Mouse (Mus musculus): ENCODE results near the gene Gm8369. TPM values are rescaled to one million over a fixed set of nuclear protein-coding genes. Genes with fewer than 3 reads are reported as not detected.
"Not testable (repeated sequence)": the region's sequence is repeated elsewhere in the genome, so short reads cannot be mapped to it uniquely, and the experiment has no call there.

Gm8369 gene
- total RNA-seq, 2 experiments from 2014 or later: 1.1 TPM; not detected in 1

- intact Hi-C loops (cut with DNase I): no loop called here
- no peak for DNase-seq
Measured at GRCm38 (mm10) chr19:11504857-11505256, 19.1 kb downstream of the Gm8369 start.

GRCm38 (mm10) chr19:11513458-11513857 is 27.7 kb downstream of the Gm8369 start:
- intact Hi-C loops (cut with DNase I): no loop called here
- peak in 1 of 2 experiments; percentile 21 for DNase-seq

- DNase-seq: no peak
- intact Hi-C loops (cut with DNase I): no loop called here
Measured at GRCm38 (mm10) chr19:11516246-11516645, 30.5 kb downstream of the Gm8369 start, which contains the start of gene Ms4a6b. Ms4a6b (plus strand) TSS chr19:11516512.

- intact Hi-C loops (cut with DNase I): no loop called here
Measured at GRCm38 (mm10) chr19:11516845-11517244, 31.1 kb downstream of the Gm8369 start.

GRCm38 (mm10) chr19:11517373-11517772 is 31.6 kb downstream of the Gm8369 start:
- DNase-seq: peak in 1 of 2 experiments; percentile 13
- intact Hi-C loops (cut with DNase I): not testable (repeated sequence)

More at GRCm38 (mm10) chr19:11516845-11517244, 31.1 kb downstream of the Gm8369 start:
- no peak for DNase-seq

GRCm38 (mm10) chr19:11518356-11518755 is 32.6 kb downstream of the Gm8369 start:
- DNase-seq; intact Hi-C loops (cut with DNase I): not testable (repeated sequence)

- intact Hi-C loops (cut with DNase I): no loop called here
- no peak for DNase-seq
Measured at GRCm38 (mm10) chr19:11520146-11520545, 34.4 kb downstream of the Gm8369 start.

- intact Hi-C loops (cut with DNase I): no loop called here
- DNase-seq: no peak
Measured at GRCm38 (mm10) chr19:11533421-11533820, 47.7 kb downstream of the Gm8369 start.

GRCm38 (mm10) chr19:11533888-11534445 is 48.2 kb downstream of the Gm8369 start:
- DNase-seq: peak; percentile 57 to 58
- intact Hi-C loops (cut with DNase I): no loop called here

- DNase-seq: peak; percentile 64 to 66
Measured at GRCm38 (mm10) chr19:11536593-11536992, 50.9 kb downstream of the Gm8369 start, which contains the start of gene Ms4a4d. Ms4a4d (plus strand) TSS chr19:11536801.

GRCm38 (mm10) chr19:11537336-11537735 is 51.6 kb downstream of the Gm8369 start:
- intact Hi-C loops (cut with DNase I): no loop called here
- peak; percentile 25 to 31 for DNase-seq

More at GRCm38 (mm10) chr19:11536593-11536992, 50.9 kb downstream of the Gm8369 start, which contains the start of gene Ms4a4d:
- intact Hi-C loops (cut with DNase I): no loop called here

GRCm38 (mm10) chr19:11540166-11540821 is 54.6 kb downstream of the Gm8369 start:
- intact Hi-C loops (cut with DNase I); DNase-seq: not testable (repeated sequence)

- DNase-seq; intact Hi-C loops (cut with DNase I): not testable (repeated sequence)
Measured at GRCm38 (mm10) chr19:11544383-11544782, 58.6 kb downstream of the Gm8369 start.

GRCm38 (mm10) chr19:11547911-11548310 is 62.2 kb downstream of the Gm8369 start:
- no peak for DNase-seq
- intact Hi-C loops (cut with DNase I): no loop called here

- intact Hi-C loops (cut with DNase I): no loop called here
- DNase-seq: no peak
Measured at GRCm38 (mm10) chr19:11554726-11555125, 69.0 kb downstream of the Gm8369 start.

GRCm38 (mm10) chr19:11559560-11559959 is 73.8 kb downstream of the Gm8369 start:
- intact Hi-C loops (cut with DNase I); DNase-seq: not testable (repeated sequence)

Other genes starting within 250 kb of the Gm8369 start
- under 1 TPM; 0.47 to 0.76 TPM for gene Ms4a1, start 219.7 kb upstream of the Gm8369 start, total RNA-seq (2021)
- not detected for gene Ms4a5, start 202.1 kb upstream of the Gm8369 start, total RNA-seq (2021)
- under 1 TPM in 1 of 2 experiments, not detected in 1; 0.05 TPM for gene Ms4a14, start 171.5 kb upstream of the Gm8369 start, total RNA-seq (2021)
- 1 to 10 TPM; 1.1 to 1.8 TPM for gene Ms4a7, start 149.8 kb upstream of the Gm8369 start, total RNA-seq (2021)
- gene Ms4a4a, start 110.4 kb upstream of the Gm8369 start, total RNA-seq (2021): 10 to 100 TPM in 1 of 2 experiments, 1 to 10 TPM in 1; 5.2 to 14.5 TPM
- gene Ms4a4c, start 81.2 kb upstream of the Gm8369 start, total RNA-seq (2021): 1 to 10 TPM in 1 of 2 experiments, not detected in 1; 1.8 TPM
- under 1 TPM; 0.70 to 1.00 TPM for gene Ms4a4b, start 42.4 kb upstream of the Gm8369 start, total RNA-seq (2021)
- gene Ms4a6c, start 16.6 kb upstream of the Gm8369 start, total RNA-seq (2021): 10 to 100 TPM in 1 of 2 experiments, 1 to 10 TPM in 1; 6.3 to 15.1 TPM
- gene Ms4a6b, start 30.6 kb downstream of the Gm8369 start, total RNA-seq (2021): 1 to 10 TPM; 4.4 to 9.1 TPM
- 1 to 10 TPM; 8.0 to 9.5 TPM for gene Ms4a4d, start 50.9 kb downstream of the Gm8369 start, total RNA-seq (2021)
- gene Ms4a6d, start 118.9 kb downstream of the Gm8369 start, total RNA-seq (2021): 1 to 10 TPM; 1.8 to 5.7 TPM
- not detected for gene Ms4a2, start 137.8 kb downstream of the Gm8369 start, total RNA-seq (2021)
- gene Ms4a3, start 154.9 kb downstream of the Gm8369 start, total RNA-seq (2021): not detected
- gene Oosp2, start 174.6 kb downstream of the Gm8369 start, total RNA-seq (2021): not detected
- not detected for gene Oosp1, start 205.2 kb downstream of the Gm8369 start, total RNA-seq (2021)
- not detected for gene Oosp3, start 211.1 kb downstream of the Gm8369 start, total RNA-seq (2021)

All from heart, postnatal 36 days (tissue).